Mouse (Mus musculus): ENCODE measurements around the gene Pknox2.

The Pknox2 gene

DNA sequence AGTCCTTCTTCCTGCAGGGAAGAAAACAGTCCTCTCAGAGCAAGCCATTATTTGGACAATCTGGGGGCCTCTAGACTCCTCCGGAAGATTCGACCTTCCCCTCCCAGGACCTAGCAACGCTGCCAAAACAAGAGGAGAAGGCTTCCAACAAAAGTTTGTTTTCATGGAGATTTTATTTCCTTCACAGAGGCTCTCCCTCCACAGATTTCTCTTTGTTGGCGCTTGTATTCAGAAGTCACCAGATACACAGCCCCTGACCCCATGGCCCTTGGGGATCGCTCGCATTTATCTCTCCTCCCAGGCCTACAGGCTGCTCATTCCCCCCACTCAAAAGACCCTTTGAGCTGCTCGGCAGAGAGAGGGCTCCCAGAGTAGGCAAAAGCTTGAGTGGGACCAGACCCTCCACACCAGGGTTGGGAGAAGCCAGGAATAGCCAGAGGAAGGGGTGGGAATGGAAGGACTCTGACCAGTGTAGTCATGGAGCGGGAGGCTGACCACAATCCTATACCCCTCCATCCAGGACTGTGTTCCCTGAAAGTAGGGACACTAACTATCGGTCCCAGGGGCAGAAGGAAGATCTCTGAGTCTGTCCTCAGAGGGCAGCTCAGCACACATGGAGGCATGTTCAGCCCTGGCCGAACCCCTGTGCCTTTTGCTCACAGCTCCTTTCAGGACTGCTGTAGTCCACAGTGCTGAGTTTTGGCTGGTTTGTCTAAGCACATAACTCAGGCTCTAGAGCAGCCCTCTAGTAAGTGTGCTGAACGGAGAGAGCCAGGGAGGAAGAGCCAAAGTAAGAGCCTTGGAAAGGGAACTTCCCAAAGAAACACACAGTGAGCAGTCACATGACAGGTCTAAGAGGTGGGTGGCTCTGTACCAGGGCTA is 45.9 kb downstream of the Pknox2 start:
- peak; percentile 80 for DNase-seq (ENCODE audit: extremely low spot score)

GRCm38 (mm10) chr9:37099595-37099994 is 47.6 kb downstream of the Pknox2 start:
- no peak for DNase-seq (ENCODE audit: extremely low spot score)

DNA sequence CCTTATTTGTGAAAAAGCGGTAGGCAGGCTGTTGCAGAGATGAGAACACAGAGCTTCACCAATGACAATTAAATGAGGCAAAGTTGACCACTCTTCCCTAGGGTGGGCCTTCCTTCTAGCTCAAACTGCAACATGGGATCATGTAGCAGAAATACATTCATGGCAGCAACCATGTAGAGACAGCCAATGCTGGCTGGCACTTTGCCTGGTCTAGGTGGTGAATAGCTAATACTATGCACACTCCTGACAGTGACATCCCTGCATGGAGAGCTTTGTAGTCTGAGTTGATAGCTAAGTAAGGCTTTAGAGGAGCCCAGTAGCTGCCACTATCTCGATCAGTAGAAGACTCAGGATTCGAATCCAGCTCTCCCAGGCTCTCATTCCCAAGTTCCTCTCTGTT is 48.6 kb downstream of the Pknox2 start:
- no peak for DNase-seq (ENCODE audit: extremely low spot score)

GRCm38 (mm10) chr9:37094230-37094990 is 52.8 kb downstream of the Pknox2 start:
- DNase-seq (ENCODE audit: extremely low spot score): no peak

- DNase-seq (ENCODE audit: extremely low spot score): peak; percentile 89
Observed at GRCm38 (mm10) chr9:37093086-37093485, 54.1 kb downstream of the Pknox2 start.

DNA sequence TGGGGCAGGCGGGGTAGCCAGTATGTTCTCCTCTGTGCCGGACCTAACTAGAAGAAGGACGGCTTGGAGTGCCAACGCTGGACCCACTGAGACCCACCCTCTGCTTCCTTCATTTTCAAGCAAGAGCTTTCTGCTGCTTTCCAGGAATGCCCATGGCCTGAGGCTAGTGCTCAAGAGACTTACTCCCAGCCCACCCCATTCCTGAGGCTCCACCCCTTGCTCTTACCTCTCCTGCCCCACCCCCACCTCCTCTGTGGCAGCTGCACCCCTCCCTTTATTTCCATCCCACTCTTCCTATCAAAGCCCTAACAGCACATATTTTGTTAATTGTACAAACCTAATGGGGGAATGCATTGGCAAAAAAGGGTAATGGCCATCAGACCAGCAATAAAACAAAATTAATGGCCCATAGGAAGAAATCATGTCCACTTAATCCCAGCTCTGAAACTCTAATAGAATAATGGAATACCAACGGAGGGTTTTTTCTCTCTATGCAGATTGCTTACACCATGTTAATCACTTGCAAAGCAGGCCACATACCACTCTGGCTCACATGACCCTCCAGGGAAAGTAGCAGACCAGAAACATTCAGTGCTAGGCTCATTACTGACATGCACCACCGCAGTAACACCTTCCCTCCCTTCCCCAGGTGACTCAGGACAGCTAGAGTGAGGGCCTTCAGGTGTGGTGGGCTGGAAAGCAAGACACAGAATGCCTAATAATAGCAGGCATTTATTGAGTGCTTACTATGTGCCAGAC is 57.1 kb downstream of the Pknox2 start:
- DNase-seq (ENCODE audit: extremely low spot score): no peak

GRCm38 (mm10) chr9:37085370-37085769 is 61.8 kb downstream of the Pknox2 start:
- no peak for DNase-seq (ENCODE audit: extremely low spot score)

DNA sequence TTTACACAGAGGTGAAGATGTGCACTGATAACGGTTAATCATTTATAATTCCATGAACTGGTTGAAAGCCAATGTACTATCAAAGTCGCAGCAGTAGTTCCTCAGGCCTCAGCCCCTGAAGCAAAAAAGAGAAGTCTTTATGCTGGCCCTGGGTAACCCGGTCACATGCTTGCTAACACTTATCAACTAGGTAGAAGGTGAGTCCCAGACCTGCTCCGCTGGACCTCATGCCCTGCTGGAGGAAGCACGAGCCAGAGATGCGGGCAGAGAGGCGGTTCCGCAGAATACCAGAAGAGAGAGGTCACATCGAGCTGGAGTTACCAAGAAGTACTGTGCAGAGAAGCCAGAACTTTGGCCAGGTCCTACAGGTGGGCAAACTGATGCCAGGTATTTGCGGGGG is 65.0 kb downstream of the Pknox2 start:
- no peak for DNase-seq (ENCODE audit: extremely low spot score)

DNA sequence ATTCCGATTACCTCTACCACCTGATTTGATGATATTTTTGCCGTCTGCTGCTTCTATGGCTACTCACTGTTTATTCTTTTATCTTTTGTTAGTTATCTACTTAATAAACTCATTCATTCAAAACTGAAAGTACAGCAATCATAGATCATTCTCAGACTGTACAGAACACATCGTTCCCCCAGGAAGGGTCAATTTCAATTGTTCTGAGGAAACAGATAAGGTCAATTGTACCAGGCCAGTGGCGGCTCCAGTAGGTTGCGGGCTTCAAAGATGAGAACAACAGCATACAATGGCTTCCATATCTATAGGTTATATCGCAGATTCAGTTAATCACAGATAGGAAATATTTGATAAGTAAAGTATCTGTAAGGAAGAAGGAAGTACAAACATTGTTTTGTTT is 66.9 kb downstream of the Pknox2 start:
- no peak for DNase-seq (ENCODE audit: extremely low spot score)

- DNase-seq (ENCODE audit: extremely low spot score): no peak
Observed at GRCm38 (mm10) chr9:37077063-37077418, 70.2 kb downstream of the Pknox2 start.

GRCm38 (mm10) chr9:37076386-37077062 is 70.7 kb downstream of the Pknox2 start:
- DNase-seq (ENCODE audit: extremely low spot score): peak; percentile 49

GRCm38 (mm10) chr9:37075903-37076302 is 71.3 kb downstream of the Pknox2 start:
- no peak for DNase-seq (ENCODE audit: extremely low spot score)

- no peak for DNase-seq (ENCODE audit: extremely low spot score)
Observed at GRCm38 (mm10) chr9:37069391-37070312, 77.6 kb downstream of the Pknox2 start.

DNA sequence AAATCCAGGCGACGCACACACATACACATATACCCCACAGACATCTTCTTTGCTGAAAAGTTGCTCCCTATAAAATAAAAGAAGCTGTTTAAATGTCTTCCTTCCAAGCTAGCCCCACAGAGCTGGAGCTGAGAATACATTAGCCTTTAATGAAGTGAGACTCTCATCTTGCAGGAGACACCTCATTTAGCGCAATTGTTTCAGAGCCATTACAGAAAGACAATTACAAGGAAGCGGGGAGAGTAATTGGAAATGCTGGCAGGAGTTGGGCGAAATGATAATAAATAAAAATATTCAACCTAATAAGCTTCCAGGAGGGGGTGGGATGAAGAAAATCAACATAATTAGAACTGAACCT is 79.8 kb downstream of the Pknox2 start:
- DNase-seq (ENCODE audit: extremely low spot score): no peak

GRCm38 (mm10) chr9:37066732-37067472 is 80.3 kb downstream of the Pknox2 start:
- no peak for DNase-seq (ENCODE audit: extremely low spot score)

DNA sequence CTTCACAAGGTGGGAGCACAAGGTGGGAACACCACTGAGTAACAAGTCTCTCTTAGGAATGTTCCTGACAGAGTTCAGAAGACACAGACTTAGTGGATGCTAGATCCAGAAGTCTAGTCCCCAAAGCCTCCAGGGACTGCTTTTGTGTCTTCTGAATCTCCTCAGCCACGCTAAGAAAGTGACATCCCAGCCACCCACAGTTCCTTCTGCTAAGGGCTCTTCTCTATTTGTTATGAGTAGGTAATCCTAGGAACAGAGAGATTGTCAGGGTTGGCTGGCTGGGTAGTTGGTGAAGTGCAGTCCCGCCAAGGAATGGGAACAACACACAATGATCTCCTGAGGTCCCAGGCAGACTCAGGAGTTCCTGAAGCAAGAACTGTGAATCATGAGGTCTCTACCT is 85.6 kb downstream of the Pknox2 start:
- no peak for DNase-seq (ENCODE audit: extremely low spot score)

DNA sequence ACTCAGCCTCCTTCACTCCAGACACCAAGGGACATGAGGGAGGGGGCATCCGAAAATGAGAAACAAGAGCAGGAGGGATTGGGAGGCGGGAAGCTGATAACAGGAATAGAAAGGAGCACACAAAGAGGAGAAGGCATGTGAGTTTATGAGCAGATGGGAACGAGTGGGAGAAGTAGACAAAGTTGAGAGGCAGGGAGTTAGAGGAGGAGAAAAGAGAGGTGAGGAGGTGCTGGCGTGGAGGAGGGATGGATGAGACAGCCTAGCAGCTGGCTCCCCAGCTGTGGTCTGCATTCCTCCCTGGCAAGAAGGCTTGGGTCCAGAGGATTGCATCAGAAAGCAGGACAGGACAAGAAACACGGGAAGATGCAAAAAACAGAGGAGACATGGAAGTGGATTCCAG is 92.5 kb downstream of the Pknox2 start:
- no peak for DNase-seq (ENCODE audit: extremely low spot score)

GRCm38 (mm10) chr9:37053601-37054512 is 93.3 kb downstream of the Pknox2 start:
- peak; percentile 88 for DNase-seq (ENCODE audit: extremely low spot score)

DNA sequence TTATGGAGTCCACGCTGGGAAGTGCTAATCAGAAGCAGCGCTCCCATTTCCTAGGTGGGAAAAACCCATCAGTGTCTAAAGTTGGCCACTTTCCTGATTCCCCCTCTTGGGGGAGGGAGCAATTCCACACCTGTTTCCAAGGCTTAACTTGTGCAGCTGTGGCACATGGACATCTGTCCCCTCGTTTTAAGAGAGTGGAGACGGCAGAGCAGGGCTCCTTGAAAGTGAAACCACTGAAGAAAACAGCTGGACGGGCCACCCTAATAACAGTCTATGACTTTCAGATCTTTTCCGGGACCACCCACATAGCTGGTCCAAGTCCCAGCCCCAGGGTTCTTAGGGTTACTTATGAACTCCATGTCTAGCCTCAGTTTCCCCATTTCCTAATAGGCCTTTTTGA is 94.2 kb downstream of the Pknox2 start:
- DNase-seq (ENCODE audit: extremely low spot score): peak; percentile 49

Data from embryo, embryonic 9.5 days (tissue).